Mouse (Mus musculus) cerebellum, adult 2 months (tissue): Measurements from ENCODE around the gene Prtg. TPM values are rescaled to one million over a fixed set of nuclear protein-coding genes. Genes with fewer than 3 reads are reported as not detected.
A peak's percentile ranks its signal among the peaks of the same experiment; 100 is the strongest.

Experiments
- DNase-seq, 2 experiments: peaks; one replicate each; pipeline ENCODE4 v3.0.0; 2021
- H3K27ac ChIP-seq: fragments of 200-500 bp; 2 replicates; pipeline ENCODE4 v1.5.1; 2012; ENCODE audit warnings: low read length, control low read depth, inconsistent platforms; ENCODE audit not compliant: insufficient read depth
- H3K27me3 ChIP-seq: fragments of 200-500 bp; 2 replicates; pipeline ENCODE4 v1.6.1; 2012; ENCODE audit warnings: inconsistent platforms, mild to moderate bottlenecking, low read length, moderate library complexity; ENCODE audit not compliant: control insufficient read depth, insufficient read depth
- H3K4me1 ChIP-seq: fragments of 200-500 bp; 2 replicates; pipeline ENCODE4 v1.6.1; 2011; ENCODE audit warnings: low read length; ENCODE audit not compliant: control insufficient read depth, insufficient read depth
- H3K4me3 ChIP-seq: fragments of 200-500 bp; replicated peaks from 2 replicates; pipeline ENCODE3; 2011; ENCODE audit warnings: mild to moderate bottlenecking, low read depth, low read length, control low read depth; ENCODE audit not compliant: insufficient read depth
- CTCF ChIP-seq: fragments of 200-500 bp; IDR thresholded peaks from 2 replicates; pipeline ENCODE4 v1.5.1; 2011; ENCODE audit warnings: low read depth, mild to moderate bottlenecking, control low read depth, low read length, moderate library complexity, borderline replicate concordance; ENCODE audit not compliant: insufficient read depth
- POLR2A ChIP-seq: fragments of 200-500 bp; IDR thresholded peaks from 2 replicates; pipeline ENCODE4 v1.6.1; 2011; ENCODE audit warnings: low read length, control low read depth, borderline replicate concordance; ENCODE audit not compliant: insufficient read depth
- WGBS: fragments of 180-500 bp; shearing (Covaris S2); methylation state at CpG from one replicate; pipeline ENCODE4 v1.1.7; 2018; 5-methylcytosine and 5-hydroxymethylcytosine counted together
- polyA plus RNA-seq: library from polyadenylated mRNA; depleted of rRNA; stranded (reverse); fragments of >200 nt; gene quantifications from 2 replicates; pipeline ENCODE4 v1.2.3, GENCODE M21; 2012; rRNA removed

Gene Prtg
- polyA plus RNA-seq, 1 experiment = 0.57 TPM

- Histone ChIP-seq H3K27ac (no peak within 1 kb of the TSS), H3K4me3 (peak within 1 kb of the TSS; percentile 90), H3K27me3 (no peaks in the 10 kb centered on the region), H3K4me1 (no peaks in the 10 kb centered on the region)
- peak; percentile 69 to 72 for DNase-seq
- 2% methylated on average over 43 of the region's 43 CpGs for WGBS
- TF ChIP-seq POLR2A (peak; percentile 33; the same call in 1 of the 2 replicates), CTCF (no peak)
Observed at GRCm38 (mm10) chr9:72958521-72959450, 152.1 kb downstream of the Prtg start, which contains the start of the genes Dyx1c1 and Gm44503. Dyx1c1 (plus strand) TSS chr9:72958785. Gm44503 (plus strand) TSS chr9:72958852.

DNA sequence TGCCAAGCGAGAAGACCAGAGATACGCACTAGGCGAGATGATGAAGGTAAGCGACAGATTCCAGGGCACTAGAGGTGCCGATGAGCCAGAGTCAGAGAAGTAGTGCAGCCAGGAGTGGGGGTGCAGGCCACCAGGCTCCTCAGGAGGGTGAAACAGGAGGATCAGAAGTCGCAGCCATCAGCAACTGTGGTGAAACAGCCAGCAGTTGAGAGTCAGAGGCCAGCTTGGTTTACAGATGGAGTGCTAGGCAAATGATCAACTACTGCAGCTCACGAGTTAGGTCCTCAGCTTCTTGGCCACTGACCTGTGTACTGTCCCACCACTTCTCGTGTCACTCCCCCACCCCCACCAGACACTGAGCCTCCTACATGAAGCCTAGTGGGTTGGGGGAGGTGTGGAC, 154.7 kb downstream of the Prtg start:
- Histone ChIP-seq H3K27ac (no peak overlapping the region), H3K4me3 (no peak overlapping the region), H3K4me1 (no peaks in the 10 kb centered on the region), H3K27me3 (no peaks in the 10 kb centered on the region)
- no peak for DNase-seq
- no peak for TF ChIP-seq CTCF
- no peak for TF ChIP-seq POLR2A
- WGBS = 79% methylated on average over 8 of the region's 8 CpGs

- no peak for DNase-seq
- H3K4me3 ChIP-seq = no peak overlapping the region
- no peaks in the 10 kb centered on the region for H3K4me1 ChIP-seq
- no peaks in the 10 kb centered on the region for H3K27me3 ChIP-seq
- TF ChIP-seq POLR2A (no peak), CTCF (no peak)
- no peak overlapping the region for H3K27ac ChIP-seq
- WGBS = 81% methylated on average over 15 of the region's 15 CpGs
Observed at GRCm38 (mm10) chr9:72961959-72962358, 155.3 kb downstream of the Prtg start.

Other genes with a start within 250 kb of the Prtg start
- gene Nedd4, start 144.5 kb upstream of the Prtg start, polyA plus RNA-seq = 248 and 269 TPM in 2 replicates
- 9.8 and 10.0 TPM in 2 replicates for gene Pygo1, start 118.8 kb downstream of the Prtg start, polyA plus RNA-seq
- 1.7 and 2.1 TPM in 2 replicates for gene Dyx1c1, start 151.9 kb downstream of the Prtg start, polyA plus RNA-seq
- gene Gm44503, start 152.0 kb downstream of the Prtg start, polyA plus RNA-seq = 0.07 TPM in 1 of 2 replicates, not detected in the other
- gene Ccpg1os, start 178.5 kb downstream of the Prtg start, polyA plus RNA-seq = 14.6 and 19.0 TPM in 2 replicates
- gene Ccpg1, start 178.6 kb downstream of the Prtg start, polyA plus RNA-seq = 76.8 and 77.2 TPM in 2 replicates
- gene Pigb, start 233.5 kb downstream of the Prtg start, polyA plus RNA-seq = 23.9 and 26.0 TPM in 2 replicates
- gene Rab27a, start 238.0 kb downstream of the Prtg start, polyA plus RNA-seq = 12.7 and 13.5 TPM in 2 replicates